Mouse (Mus musculus) thymus, postnatal 4 days (tissue): ENCODE measurements at regions not wholly inside any gene's neighbourhood (a gene's known extent, or its start where the extent isn't known, plus 50 kb on each side); places are given as distances from the start of the nearest gene placed in this dataset.

Experiments
- DNase-seq: peaks from one replicate; pipeline ENCODE4 v3.0.0; 2021

- no peak for DNase-seq
Observed at GRCm38 (mm10) chr8:25389371-25389855, 565.2 kb upstream of the Adam5 start.

- DNase-seq: no peak
Observed at GRCm38 (mm10) chr8:25388811-25389210, 564.6 kb upstream of the Adam5 start.

- DNase-seq: no peak
Observed at GRCm38 (mm10) chr8:25385186-25385585, 561.0 kb upstream of the Adam5 start.

- DNase-seq: no peak
Observed at GRCm38 (mm10) chr8:25384591-25384990, 560.4 kb upstream of the Adam5 start.

- no peak for DNase-seq
Observed at GRCm38 (mm10) chr8:25373276-25373675, 549.1 kb upstream of the Adam5 start.

DNA sequence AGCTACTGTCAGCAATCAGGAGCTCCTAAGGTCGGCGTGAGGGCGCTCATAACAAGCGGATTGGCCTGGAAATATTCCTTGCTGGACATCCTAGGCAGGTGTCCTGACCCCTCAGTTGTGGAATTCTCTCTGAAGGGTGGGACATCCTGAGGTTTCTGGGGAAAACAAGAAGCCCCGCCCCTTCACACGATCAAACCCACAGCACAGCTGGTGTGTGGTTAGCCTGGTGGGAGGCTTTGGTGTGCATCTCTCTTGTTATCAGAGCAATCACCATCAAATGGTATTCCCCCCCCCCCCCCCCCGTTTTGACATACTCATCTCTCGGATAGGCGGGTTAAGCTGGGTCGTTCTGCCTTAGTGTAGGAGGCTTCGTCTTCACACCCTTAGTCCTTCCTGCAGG lies 546.8 kb upstream of the Adam5 start:
- peak; percentile 32 for DNase-seq

DNA sequence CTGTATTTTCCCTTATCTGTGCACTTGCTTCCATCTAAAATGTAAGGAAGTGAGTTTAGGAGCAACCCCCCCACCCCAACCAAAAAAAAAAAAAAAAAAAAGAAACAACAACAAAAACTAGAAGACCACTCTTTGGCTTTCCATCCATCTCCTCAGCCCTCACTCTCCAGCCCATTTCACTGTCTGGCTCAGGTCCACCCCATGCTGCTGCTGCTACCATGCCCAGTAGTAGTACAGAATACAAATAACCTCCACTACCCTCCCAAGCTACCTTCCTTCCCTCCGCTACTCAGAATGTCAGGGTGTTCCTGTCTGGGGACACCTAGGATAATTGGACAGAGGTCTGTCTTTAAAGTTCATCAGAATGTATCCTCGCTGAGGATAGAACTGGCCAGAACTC lies 545.2 kb upstream of the Adam5 start:
- no peak for DNase-seq

- DNase-seq: peak; percentile 57
Observed at GRCm38 (mm10) chr8:25368561-25369091, 544.5 kb upstream of the Adam5 start.

GRCm38 (mm10) chr8:25367806-25368549 lies 543.8 kb upstream of the Adam5 start:
- DNase-seq: no peak

DNA sequence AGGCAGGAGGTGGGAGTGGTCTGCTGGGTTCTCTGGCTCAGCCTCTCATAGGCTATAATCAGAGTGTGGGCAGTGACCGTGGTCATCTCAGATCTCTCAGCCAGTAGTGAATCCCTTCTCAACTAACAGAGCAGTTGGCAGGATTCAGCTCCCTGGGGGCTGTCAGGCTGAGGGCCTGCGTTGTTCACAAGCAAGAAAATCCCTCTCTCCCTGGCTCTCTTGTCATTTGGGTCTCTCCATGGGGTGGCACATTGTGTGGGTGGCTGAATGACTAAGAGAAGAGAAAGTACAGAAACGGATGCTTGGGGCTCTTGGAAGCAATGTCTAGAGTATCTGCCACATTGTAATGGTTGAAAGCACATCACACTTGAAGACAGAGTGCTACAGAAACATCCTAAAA lies 542.0 kb upstream of the Adam5 start:
- no peak for DNase-seq

- DNase-seq: no peak
Observed at GRCm38 (mm10) chr8:25362656-25363055, 538.5 kb upstream of the Adam5 start.

DNA sequence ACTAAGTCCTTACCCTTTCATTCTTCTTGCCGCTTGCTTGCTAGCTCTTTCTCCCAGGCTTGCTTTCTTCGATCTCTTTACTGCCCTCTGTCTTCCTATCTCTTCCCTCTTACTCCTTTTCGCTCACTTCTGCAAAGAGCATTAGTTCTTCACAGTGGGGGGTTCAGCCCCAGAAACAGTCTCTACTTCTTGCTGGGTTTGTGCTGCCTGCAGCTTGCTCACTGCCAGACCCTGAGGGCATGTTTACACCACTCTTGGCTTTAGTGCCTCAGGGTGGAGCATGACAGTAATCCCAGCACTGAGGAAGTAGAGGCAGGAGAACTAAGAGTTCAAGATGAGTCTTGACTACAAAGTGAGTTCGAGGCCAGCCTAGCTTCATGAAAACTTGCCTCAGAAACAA lies 538.0 kb upstream of the Adam5 start:
- no peak for DNase-seq

DNA sequence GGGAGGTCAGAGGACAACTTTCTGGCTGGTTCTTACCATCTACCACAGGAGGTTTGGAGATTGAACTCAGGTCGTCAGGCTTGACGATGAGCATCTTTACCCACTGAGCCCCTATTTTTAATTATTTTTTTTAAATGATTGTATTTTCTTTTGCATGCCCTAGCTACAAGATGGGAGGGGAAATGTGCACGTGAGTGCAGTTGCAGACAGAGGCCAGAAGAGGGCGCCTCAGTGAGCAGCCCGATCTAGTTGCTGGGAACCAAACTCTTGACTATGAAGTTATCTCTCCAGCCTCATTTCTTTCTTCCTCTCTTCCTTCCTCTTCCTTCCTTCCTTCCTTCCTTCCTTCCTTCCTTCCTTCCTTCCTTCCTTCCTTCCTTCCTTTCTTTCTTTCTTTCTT lies 537.3 kb upstream of the Adam5 start:
- DNase-seq: peak; percentile 28

DNA sequence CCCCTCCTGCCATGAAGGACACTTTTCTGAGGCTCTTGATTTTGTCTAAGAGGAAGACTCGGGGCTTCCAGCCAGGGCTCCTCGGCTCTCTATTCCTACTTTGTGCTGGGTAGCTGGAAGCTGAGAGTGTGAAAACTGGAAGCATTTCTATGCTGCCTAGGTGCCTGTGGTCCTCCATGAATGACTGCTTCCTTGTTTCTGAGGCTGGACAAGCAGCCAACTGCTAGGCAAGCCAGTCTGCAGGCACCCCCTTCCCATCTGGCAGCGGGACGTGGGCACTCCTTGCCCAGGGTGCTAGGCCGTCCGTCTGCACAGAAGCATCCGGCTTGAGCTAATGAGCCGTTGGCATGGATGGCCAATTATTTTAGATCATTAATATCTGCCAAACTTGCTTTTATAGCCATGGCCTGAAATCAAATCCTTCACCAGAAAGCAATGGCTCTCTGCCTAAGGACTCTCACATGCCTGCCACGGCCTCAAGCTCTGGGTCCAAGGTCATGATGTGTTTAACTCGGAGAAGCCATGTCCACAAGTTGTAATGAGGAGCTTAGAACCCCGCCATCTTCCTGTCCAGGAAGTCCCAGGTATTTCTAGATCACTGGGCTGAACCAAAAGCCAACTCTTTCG lies 534.5 kb upstream of the Adam5 start:
- no peak for DNase-seq

DNA sequence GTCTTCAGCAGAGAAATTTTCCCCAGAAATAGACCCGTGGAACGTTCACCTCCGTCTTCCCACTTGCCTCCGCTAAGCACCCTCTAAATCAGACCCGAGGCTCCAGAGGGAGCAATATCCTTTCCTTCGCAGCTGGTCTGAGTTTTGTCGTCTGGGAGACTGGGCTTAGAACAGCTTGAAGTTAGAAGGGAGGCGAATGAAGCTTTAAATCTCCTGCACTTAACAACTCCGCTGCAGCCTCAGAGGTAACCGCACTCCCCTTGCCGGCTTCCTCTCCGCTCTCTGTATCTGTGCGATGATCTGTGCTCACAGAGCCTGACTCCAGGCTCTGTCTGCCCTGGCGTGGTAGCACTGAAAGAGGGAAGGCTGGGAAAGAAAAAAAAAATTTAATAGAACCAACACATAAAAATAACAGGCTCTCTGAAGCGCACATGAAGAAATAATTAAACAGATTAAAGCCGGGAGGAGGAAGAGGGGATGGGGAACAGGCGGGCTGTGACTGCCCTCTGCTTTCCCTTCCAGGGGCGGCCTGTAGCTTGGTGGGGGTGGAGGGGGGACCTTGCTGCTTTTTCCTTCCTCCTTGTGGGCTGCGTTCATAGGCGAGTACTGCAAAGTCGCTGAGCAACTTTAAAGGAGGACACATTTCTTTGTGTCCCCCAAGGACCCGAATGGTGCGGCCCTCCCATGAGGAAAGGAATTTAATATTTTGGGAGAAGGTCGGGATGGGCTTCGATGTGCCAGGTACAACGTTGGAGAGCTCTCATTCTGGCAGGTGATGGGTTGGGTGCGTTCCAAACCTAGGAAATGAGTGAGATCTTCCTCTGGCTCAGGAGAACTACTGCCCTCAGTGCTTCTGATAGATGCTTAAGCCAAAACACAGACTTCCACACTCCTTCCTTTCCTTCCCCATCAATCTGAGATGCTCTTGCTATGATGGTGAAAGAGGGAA lies 529.9 kb upstream of the Adam5 start:
- peak; percentile 61 for DNase-seq

DNA sequence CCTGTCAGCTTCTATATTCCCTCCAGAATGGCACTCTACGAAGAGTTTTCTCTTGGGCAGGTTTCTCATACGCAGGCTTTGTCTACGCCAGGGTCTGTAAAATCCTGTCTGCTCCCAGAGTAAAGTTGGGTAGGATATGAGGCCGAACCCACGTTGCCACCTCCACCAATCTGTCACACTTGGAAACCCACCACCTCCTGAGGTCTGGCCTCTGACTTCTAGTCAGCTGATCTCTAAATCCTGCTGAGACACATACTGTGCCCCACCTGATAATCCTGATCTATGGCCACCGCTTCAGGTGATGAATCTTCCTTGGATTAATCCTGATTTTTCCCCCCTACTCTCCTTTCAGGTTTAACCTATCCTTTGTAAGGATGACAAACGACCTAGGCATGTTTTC lies 529.2 kb upstream of the Adam5 start:
- DNase-seq: no peak

DNA sequence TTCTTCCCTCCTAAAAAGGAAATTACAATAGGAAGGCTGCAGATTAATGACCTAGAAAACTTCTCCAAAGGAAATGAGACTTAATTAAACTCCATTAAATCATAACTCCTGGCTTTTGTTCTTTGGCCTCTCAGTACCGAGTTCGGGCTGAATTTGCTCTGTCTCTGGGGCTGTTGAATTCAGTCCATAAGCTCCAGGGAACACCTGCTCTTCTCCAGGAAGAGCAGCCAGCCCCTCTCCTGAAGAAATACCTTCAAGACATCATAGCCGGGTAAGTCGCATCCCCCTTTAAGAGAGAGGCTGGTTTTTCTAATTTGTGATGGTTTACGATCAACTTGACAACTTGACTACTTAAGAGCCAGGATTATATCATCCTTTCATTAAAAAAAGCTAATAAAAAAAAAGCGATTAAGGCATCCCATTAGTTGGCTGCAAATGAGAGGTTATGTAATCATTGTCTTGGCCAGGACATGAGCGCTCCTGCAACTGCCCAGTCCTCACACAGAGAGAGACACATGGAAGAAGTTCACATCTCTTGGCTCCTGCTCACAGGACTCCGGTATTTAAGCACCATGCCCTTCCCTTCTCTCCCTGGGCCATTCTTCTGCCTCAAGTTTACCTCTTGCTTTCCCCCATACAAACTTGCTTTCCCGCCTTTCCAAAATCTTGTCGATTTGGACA lies 524.0 kb upstream of the Adam5 start:
- DNase-seq: no peak

GRCm38 (mm10) chr8:25343160-25343602 lies 519.0 kb upstream of the Adam5 start:
- DNase-seq: peak; percentile 53

GRCm38 (mm10) chr8:25342501-25342900 lies 518.3 kb upstream of the Adam5 start:
- no peak for DNase-seq

- DNase-seq: no peak
Observed at GRCm38 (mm10) chr8:25341225-25341624, 517.1 kb upstream of the Adam5 start.

GRCm38 (mm10) chr8:25340729-25341128 lies 516.6 kb upstream of the Adam5 start:
- no peak for DNase-seq

DNA sequence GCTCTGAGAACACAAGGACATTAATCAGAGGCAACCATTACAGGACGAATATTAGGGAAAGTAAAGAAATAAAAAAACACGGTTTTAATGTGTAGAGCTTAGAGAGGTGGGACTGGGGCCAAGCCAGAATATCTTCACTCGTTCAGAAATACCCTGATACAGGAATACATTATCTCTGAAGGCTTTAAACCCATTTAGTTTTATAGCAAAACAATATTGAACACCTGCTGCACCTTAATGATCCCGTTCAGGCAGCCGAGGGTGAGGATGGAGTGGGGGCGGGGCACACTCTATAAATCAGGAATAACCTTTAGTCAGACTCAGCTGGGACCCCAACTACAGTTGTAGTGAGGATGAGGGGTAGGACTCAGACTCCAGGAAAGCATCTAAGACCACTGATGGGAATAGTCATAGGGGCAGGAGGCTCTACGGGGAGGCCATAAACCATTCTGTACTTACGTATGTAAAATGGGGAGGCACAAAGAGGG lies 508.0 kb upstream of the Adam5 start:
- no peak for DNase-seq
